Mouse (Mus musculus) limb, embryonic 14.5 days (tissue): ENCODE results near the gene Gm4881. TPM values are rescaled to one million over a fixed set of nuclear protein-coding genes. Genes with fewer than 3 reads are reported as not detected.
"Not testable (repeated sequence)": the region's sequence is repeated elsewhere in the genome, so short reads cannot be mapped to it uniquely, and the experiment has no call there.

Experiments
- ATAC-seq: fragments of 200-750 bp; cut with Nextera tagmentation; 2 replicates; pipeline ENCODE4 v1.8.0; 2017; ENCODE audit warnings: low read depth, moderate number of reproducible peaks, moderate TSS enrichment; ENCODE audit not compliant: low FRiP score
- DNase-seq: peaks from one replicate; pipeline ENCODE4 v3.0.0-alpha.2; 2015; ENCODE audit warnings: low spot score
- H3K27ac ChIP-seq: fragments of 300-500 bp; sonication (generic); replicated peaks from 2 replicates; pipeline ENCODE4 v1.5.1; 2014; ENCODE audit warnings: low read depth, mild to moderate bottlenecking, low read length, moderate library complexity, mixed read lengths
- H3K27me3 ChIP-seq: fragments of 300-500 bp; sonication (generic); 2 replicates; pipeline ENCODE4 v1.6.1; 2014; ENCODE audit warnings: low read length, mixed read lengths; ENCODE audit not compliant: control insufficient read depth, insufficient read depth
- H3K36me3 ChIP-seq: fragments of 300-500 bp; sonication (generic); 2 replicates; pipeline ENCODE4 v1.6.1; 2014; ENCODE audit warnings: mild to moderate bottlenecking, low read length, moderate library complexity, mixed read lengths; ENCODE audit not compliant: control insufficient read depth, insufficient read depth
- H3K4me1 ChIP-seq: fragments of 300-500 bp; sonication (generic); 2 replicates; pipeline ENCODE4 v1.6.1; 2014; ENCODE audit warnings: antibody characterized with exemption, low read length, mixed read lengths; ENCODE audit not compliant: control insufficient read depth, insufficient read depth
- H3K4me2 ChIP-seq: fragments of 300-500 bp; sonication (generic); replicated peaks from 2 replicates; pipeline ENCODE4 v1.6.1; 2014; ENCODE audit warnings: low read depth, mild to moderate bottlenecking, low read length, moderate library complexity; ENCODE audit not compliant: severe bottlenecking
- H3K4me3 ChIP-seq: fragments of 300-500 bp; sonication (generic); replicated peaks from 2 replicates; pipeline ENCODE4 v1.5.1; 2014; ENCODE audit warnings: low read length
- H3K9ac ChIP-seq: fragments of 300-500 bp; sonication (generic); 2 replicates; pipeline ENCODE4 v1.6.1; 2014; ENCODE audit warnings: mild to moderate bottlenecking, low read depth, low read length, moderate library complexity; ENCODE audit not compliant: severe bottlenecking
- H3K9me3 ChIP-seq: fragments of 300-500 bp; sonication (generic); 2 replicates; pipeline ENCODE4 v1.6.1; 2016; ENCODE audit warnings: low read length; ENCODE audit not compliant: control insufficient read depth
- POLR2A ChIP-seq: fragments of 200-500 bp; IDR thresholded peaks from 2 replicates; pipeline ENCODE4 v1.8.0; 2012; ENCODE audit warnings: inconsistent platforms, mild to moderate bottlenecking, moderate library complexity, borderline replicate concordance; ENCODE audit not compliant: insufficient read depth, insufficient read length; ENCODE audit errors: extremely low read depth
- WGBS: fragments of 180-500 bp; shearing (Covaris S2); extraction: QIAGEN DNeasy Blood & Tissue Kit; methylation state at CpG from one replicate; pipeline ENCODE4 v1.1.7; 2014; 5-methylcytosine and 5-hydroxymethylcytosine counted together
- polyA plus RNA-seq, 2 experiments: library from polyadenylated mRNA; depleted of rRNA in 1 of 2; stranded (reverse) in 1 of 2; unstranded in 1 of 2; fragments of >200 nt; fragmentation: Nextera tagmentation in 1 of 2; extraction: Ambion mirVana in 1 of 2; gene quantifications; 2 replicates each; pipeline versions ENCODE4 v1.2.1 to v1.2.3; 2012 to 2014

Gm4881 gene
- polyA plus RNA-seq, 2 experiments, result 0.06 TPM; not detected in 1

DNA sequence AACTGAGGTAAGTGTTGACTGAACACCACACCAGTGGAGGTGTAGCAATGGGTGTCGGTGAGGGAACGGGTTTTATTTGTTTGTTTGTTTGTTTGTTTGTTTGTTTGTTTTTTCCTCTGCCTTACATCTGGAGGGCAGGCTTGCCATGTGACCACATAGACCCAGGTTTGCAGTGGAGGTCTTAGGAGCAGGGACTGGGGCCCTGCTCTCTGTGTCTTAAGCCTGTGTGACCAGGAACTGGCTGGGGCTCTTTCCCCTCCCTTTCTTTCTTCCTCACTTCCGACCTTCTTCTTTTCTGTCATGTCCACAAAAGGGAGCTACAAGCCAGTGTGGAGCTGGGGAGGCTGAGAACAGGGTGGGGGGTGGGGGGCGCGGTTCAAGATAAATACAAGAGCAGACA, 46.3 kb downstream of the Gm4881 start:
- no peak overlapping the region for H3K4me2 ChIP-seq
- no peak for ATAC-seq
- H3K4me1 ChIP-seq, result peaks cover 6% of the 10 kb centered on the region
- no peaks in the 10 kb centered on the region for H3K27me3 ChIP-seq
- no peaks in the 10 kb centered on the region for H3K9me3 ChIP-seq
- WGBS, result 72% methylated on average over 5 of the region's 5 CpGs
- H3K9ac ChIP-seq, result no peak overlapping the region
- H3K27ac ChIP-seq, result no peak overlapping the region
- H3K4me3 ChIP-seq, result no peak overlapping the region
- DNase-seq, result no peak
- TF ChIP-seq POLR2A, result no peak
- no peaks in the 10 kb centered on the region for H3K36me3 ChIP-seq

DNA sequence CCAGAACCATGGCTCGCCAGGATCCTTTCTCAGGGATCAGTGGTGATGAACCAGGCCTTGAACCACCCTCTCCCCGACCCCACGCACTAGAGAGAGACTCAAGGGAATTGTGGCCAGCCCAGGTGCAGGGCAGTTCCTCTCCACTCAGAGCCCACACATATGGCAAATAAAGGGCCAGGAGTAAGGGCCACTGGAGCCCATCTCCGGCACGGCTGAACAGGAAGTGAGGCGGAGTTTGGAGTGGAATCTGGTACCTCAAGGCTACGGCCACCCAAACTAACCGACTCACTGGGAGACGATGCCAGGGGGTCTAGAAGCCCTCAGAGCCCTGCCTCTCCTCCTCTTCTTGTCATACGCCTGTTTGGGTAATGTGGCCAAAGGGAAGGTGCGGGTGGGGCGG, 47.1 kb downstream of the Gm4881 start, which contains the start of gene Cd79a:
Gene Cd79a (plus strand): TSS at position 158 of the 400 bp plus-strand sequence.
- no peak within 1 kb of the TSS for H3K9ac ChIP-seq
- H3K9me3 ChIP-seq, result no peaks in the 10 kb centered on the region
- no peak for TF ChIP-seq POLR2A
- H3K4me3 ChIP-seq, result no peak within 1 kb of the TSS
- no peaks in the 10 kb centered on the region for H3K36me3 ChIP-seq
- no peak for DNase-seq
- no peak within 1 kb of the TSS for H3K27ac ChIP-seq
- no peaks in the 10 kb centered on the region for H3K27me3 ChIP-seq
- no peak for ATAC-seq
- 63% methylated on average over 12 of the region's 12 CpGs for WGBS
- peaks cover 3% of the 10 kb centered on the region for H3K4me1 ChIP-seq
- H3K4me2 ChIP-seq, result no peak within 1 kb of the TSS

DNA sequence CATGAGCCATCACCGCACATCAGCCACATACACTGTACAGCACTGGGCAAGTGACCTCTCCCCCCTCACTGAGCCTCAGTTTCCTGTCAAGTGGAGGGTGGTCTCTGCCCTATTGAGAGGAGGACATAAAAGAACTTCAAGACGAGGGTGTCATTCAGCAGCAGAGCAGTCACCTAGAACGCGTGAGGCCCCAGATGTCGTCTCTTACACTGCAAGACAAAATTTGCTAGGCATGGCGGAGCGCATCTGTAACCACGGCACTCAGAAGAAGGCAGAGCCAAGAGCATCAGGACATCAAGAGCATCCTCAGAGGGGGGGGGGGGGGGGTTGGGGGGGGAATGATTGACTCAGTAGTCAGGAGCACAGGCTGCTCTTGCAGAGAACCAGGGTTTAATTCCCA, 48.0 kb downstream of the Gm4881 start:
- DNase-seq (no peak), ATAC-seq (no peak)
- 84% methylated on average over 8 of the region's 8 CpGs for WGBS
- Histone ChIP-seq H3K4me3 (no peak overlapping the region), H3K4me1 (no peaks in the 10 kb centered on the region), H3K36me3 (peaks cover 1% of the 10 kb centered on the region; the same call in 1 of the 2 replicates), H3K9ac (no peak overlapping the region), H3K27ac (no peak overlapping the region), H3K27me3 (no peaks in the 10 kb centered on the region), H3K9me3 (no peaks in the 10 kb centered on the region), H3K4me2 (no peak overlapping the region)
- TF ChIP-seq POLR2A, result no peak

DNA sequence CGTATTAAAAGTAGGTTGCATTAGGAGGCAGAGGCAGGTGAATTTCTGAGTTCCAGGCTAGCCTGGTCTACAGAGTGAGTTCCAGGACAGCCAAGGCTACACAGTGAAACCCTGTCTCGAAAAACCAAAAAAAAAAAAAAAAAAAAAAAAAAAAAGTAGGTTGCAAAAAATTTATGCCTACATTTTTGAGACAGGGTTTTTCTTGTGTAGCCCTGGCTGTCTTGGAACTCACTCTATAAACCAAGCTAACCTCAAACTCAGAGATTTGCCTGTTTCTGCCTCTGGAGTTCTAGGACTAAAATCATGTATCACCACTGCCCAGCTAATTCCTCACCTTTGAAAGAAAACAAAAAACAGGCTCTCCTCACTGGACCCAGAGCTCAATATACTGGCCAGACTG, 48.5 kb downstream of the Gm4881 start:
- not testable (repeated sequence) for H3K4me1 ChIP-seq, H3K9ac ChIP-seq, ATAC-seq, H3K27ac ChIP-seq, H3K9me3 ChIP-seq, H3K4me2 ChIP-seq, H3K4me3 ChIP-seq, H3K27me3 ChIP-seq, H3K36me3 ChIP-seq, DNase-seq
- 93% methylated on average over 2 of the region's 2 CpGs for WGBS

DNA sequence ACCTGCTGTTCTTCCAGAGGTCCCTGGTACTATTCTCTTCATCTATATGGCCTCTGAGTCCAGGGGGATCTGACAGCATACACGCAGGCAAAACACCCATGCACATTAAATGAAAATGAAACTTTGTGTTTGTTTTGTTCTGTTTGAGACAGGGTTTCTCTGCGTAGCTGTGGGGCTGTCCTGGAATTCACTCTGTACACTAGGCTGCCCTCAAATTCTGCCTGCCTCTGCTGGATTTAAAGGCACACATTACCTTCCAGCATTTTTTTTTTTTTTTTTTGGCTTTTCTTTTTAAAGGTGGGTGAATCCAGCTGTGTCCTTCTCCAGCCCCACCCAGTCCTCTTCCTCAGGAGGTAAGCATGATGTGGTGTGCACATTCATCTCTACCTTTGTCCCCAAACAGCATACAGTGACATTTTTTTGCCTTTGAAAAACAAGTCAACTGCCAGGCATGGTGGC, 52.1 kb downstream of the Gm4881 start:
- Histone ChIP-seq H3K4me2 (no peak overlapping the region), H3K4me3 (no peak overlapping the region), H3K27me3 (no peaks in the 10 kb centered on the region), H3K4me1 (no peaks in the 10 kb centered on the region), H3K36me3 (peaks cover 41% of the 10 kb centered on the region), H3K27ac (no peak overlapping the region), H3K9ac (no peak overlapping the region), H3K9me3 (no peaks in the 10 kb centered on the region)
- no peak for DNase-seq
- no peak for ATAC-seq
- no peak for TF ChIP-seq POLR2A
- WGBS, result 63% methylated on average over 2 of the region's 2 CpGs
